Mouse (Mus musculus) small intestine, adult 2 months (tissue): Measurements from ENCODE around the gene Exoc8.

ENCODE experiments used
- CTCF ChIP-seq: fragments of 200-500 bp; IDR thresholded peaks from 2 replicates; pipeline ENCODE4 v1.5.1; 2012; ENCODE audit warnings: low read depth, mild to moderate bottlenecking, control low read depth, inconsistent platforms, low read length, moderate library complexity, mixed read lengths; ENCODE audit not compliant: insufficient replicate concordance, insufficient read length; ENCODE audit errors: extremely low read depth
- POLR2A ChIP-seq: fragments of 200-500 bp; IDR thresholded peaks from 2 replicates; pipeline ENCODE4 v1.6.1; 2012; ENCODE audit warnings: low read depth, mild to moderate bottlenecking, control low read depth, inconsistent platforms, low read length, moderate library complexity

DNA sequence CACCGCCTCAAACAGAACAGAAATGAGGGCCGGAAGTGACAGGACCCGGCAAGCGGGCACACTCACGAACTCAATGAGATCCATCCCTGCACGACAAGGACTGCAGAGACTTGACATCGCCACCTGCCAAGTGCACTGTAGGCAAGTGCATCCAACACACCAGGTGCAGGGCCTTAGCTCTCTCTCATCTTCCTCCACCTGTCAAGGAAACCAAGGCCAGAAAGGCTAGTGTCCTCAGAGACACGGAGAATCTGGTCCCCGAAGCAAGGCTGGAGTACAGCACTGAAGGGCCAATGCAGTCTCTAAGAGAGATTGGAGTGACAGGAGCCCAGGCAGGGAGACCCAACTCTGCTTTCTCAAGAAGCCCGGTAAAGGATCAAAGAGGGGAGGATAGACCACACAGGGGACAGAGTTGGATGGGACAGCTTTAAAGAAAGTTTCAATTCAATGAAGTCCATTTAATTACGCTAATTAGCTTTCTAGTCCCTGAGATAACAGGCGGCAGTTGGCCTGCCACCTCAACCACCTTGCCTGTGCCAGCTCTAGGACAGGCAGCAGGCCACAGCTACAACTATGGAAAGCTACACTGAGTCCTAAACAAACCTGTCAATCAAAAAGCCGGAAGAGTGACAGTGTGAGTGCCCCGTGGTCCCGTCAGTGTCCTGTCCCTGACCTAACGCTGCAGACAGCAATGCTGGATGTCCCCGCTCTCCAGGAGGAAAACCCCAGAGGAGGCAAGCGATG is 20.4 kb upstream of the Exoc8 start:
- no peak for TF ChIP-seq POLR2A
- TF ChIP-seq CTCF: no peak
